Mouse (Mus musculus) adipocyte (in vitro differentiated cells): Measurements from ENCODE around the gene Bcar1.

Source experiments
- DNase-seq: peaks from one replicate; pipeline ENCODE4 v3.0.0-alpha.2; 2016; ENCODE audit warnings: low spot score

Bcar1 gene

DNA sequence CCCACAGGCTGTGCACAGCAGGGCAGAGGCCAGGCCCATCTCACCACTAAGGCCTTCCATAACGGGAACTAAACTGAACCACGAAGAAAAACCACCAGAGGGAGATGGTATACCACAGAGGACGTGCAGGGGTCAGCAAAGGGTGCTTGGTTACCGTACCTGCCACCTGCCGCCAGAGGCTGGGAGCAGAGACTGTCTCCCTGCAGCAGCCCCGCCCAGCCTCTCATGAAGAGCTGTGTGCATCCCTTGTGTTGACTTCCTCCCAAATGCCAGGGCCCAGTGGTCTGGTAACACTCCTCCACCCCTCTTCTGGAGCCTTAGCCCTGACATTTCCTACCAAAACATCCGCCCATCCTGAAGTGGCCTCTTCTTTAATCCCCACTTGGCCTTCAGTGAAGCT lies 4.0 kb downstream of the Bcar1 start:
- no peak for DNase-seq

DNA sequence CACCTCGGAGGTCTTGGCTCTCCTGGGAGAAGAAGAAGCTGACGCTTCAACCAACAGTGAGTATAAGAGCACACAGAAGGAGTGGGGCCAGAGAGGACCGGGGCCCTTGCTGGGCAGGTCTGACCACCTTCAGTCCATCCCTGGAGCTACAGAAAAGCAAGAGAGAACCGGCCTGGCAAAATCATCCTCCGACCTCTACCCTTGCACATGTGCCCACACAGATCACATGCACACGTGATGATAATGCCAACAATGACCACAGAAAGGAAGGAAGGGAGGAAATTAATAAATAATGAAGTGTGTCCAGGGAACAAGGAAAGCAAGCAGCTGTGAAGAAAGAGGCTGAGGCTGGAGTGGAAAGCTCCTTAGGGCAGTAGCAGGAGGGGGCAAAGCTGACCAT lies 4.7 kb downstream of the Bcar1 start:
- DNase-seq: no peak

GRCm38 (mm10) chr8:111736321-111736720 lies 7.3 kb downstream of the Bcar1 start:
- no peak for DNase-seq

- DNase-seq: no peak
Measured at GRCm38 (mm10) chr8:111735791-111736190, 7.8 kb downstream of the Bcar1 start.

DNA sequence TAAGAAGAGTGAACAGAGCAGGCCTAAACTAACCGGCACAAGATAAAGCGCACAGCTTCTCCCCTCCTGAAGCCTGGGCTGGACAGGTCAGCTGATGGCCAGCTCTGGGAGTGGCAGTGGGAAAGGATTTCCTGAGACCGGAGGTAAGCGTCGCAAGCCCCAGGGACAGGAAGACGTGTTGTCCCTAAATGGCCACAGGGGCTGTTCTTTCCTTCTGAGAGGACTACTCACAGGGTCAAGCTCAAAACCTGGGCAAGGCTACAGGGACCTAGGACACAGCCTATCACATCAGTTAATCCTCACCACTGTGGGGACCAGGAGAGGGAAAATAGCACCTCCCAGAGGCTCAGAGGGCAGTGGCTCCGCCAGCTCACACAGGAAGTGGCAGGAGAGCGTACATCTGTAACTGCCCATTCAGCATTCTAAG lies 8.3 kb downstream of the Bcar1 start:
- no peak for DNase-seq

GRCm38 (mm10) chr8:111734244-111734960 lies 9.2 kb downstream of the Bcar1 start:
- no peak for DNase-seq

DNA sequence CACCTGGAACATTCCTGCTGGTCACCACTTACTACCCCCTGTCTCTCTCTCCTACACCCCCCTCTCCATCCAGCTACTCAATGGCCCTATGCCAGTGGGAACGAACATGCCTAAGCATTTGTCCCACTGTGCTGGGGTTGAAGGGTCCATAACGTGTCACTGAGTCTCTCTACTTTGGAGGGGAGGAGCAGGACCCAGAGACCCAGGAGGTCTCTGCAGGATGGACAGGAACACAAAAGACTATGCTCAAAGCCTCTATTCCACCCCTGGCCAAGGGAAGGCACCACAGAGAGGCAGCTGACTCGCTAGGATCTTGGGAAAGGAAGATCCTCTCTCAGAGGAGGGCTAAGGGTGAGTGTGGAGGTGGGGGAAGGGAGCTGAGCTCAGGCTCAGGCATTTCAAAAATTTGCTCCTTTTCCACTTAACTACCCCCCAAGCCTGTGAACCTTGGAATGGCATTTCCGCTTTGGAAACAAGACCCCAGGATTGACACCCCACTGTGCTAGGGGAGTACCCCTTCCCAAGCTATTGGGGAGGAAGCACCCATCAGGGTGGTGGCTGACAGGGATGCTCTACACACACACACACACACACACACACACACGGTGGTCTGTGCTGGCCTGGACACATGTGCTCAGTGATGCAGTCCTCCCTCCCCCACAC lies 9.9 kb downstream of the Bcar1 start:
- DNase-seq: no peak

GRCm38 (mm10) chr8:111732406-111733085 lies 11.1 kb downstream of the Bcar1 start:
- peak; percentile 78 for DNase-seq

DNA sequence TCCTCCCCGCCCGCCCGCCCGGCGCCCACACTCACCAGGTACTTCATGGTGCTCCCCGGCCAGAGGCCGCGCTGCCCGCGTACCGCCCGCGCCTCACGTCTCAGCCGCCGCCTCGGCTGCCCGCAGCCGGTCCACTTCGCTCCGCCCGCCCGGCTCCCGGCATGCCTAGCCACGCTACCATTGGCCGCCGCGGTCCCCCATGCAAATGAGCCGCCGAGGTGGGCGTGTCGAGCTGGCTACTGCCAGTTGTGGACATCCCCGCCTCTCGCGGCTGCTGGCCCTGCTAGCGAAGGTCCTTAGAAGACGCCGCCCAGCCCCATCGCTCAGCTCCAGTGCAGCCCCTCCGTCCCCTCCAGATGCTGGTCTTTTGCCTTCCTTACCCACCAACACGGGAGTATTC lies 11.6 kb downstream of the Bcar1 start:
- DNase-seq: peak; percentile 94

DNA sequence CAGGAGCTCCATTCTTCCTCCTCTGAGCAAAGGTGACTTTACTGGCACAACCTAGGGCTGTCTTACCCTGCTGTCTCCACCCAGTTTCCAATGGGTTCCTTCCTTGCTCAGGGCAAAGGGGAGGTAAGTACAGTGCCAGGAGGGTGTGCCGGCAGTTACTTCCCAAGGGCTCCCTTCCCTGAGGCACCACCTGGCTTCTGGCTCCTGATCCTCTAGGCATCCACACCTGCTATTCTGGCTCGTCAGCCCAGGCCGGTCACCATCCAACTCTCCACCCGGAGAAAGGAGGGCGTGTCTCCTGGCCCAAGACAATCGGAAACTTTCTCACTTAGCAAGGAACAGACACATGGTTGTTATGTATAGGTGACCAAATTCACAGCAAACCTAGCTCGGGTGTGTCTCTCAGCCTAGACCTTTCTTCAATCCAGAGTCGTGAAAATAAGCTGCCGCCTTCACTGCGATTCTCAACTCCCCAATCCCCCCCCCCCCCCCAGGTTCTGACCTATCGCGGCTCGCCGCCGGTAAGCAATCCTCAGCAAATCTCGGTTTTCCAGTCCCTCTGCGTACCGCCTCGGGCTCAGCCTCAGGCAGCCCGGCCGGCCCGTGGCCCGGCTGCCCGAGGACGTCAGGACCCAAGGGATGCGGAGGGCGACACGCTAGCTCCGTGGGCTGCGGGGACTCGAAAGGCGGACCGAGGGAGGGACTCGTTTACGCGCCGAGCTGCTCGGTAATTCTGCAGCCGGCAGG lies 12.2 kb downstream of the Bcar1 start:
- DNase-seq: peak; percentile 53

DNA sequence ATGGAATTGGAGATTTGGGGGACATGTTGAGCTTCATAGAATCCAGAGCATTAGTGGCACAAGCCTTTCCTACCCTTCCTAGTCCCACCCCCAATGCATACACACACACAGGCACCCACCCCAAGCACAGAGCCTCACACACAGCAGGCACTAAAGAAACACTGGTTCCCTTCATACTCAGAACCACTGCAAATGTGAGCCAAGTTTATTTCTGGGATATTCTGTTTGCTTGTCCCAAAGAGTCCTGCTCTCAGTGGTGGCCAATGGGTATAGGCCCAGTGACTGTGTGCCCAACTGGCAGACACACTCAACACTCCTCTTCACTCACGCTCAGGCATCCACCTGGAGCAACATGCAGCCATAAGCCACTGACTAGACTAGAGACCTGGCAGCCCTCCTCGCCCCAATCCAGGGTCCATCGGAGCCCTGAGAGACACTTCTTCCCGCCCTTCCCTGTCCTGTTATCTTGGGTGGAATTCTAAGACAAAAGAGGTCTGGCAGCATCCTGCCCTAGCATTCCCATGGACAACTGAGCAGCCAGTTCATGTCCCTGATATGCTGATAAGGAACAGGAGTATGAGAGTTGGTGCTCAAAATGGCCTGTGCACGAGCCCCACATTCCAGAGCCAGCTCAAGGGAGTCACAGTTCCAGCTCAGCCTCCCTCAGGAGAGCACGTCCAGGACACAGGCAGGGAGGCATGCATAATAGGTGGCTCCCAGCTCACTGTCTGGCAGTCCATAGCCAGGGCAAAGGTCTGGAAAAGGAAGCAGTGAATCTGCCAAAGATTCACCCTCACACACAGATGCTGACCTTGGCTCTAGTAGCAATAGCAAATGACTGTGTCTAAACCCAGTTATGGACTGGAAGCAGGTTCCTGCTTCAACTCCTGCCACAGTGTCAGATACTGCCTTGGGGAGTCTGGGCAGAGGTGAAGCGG lies 14.1 kb downstream of the Bcar1 start:
- DNase-seq: peak; percentile 71

- DNase-seq: no peak
Measured at GRCm38 (mm10) chr8:111728481-111728880, 15.1 kb downstream of the Bcar1 start.

- DNase-seq: no peak
Measured at GRCm38 (mm10) chr8:111727553-111727952, 16.1 kb downstream of the Bcar1 start.

DNA sequence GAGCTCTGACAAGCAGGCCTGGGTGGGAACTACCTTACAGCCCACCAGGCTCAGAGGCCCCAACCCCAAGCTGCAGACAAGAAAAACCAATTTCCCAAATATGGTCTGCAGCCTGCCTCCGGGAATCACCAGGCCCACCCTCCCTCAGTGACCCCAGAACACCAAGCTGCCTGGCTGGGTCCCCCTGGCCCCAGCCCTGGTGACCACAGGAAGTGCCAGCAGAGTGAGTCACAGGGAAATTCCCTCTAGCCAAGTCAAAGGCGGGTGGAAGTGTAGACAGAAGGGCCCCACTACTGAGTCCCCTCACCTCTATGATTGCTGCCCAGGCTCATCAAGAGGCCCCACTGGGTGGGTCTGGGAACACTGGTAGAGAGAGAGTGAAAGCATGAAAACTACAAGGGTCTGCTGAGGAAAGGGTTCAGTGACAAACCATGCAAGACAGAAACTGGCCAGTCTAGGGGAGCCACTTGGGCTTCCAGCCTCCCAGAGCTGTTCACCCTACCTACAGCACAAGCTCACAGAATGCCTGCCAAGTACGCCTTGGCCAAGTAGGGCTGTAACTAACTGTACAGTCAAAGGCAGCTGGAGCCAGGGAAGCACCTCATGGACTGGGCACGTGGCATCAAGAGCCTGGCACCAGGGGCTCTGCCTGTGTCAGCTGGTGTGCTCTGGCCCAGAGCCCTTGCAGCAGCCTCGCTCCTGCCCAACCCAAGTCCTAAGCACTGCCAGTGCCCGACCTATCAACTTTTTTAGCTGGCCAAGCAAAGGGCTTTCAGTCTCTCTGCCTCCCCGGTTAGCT lies 17.3 kb downstream of the Bcar1 start:
- DNase-seq: peak; percentile 96

DNA sequence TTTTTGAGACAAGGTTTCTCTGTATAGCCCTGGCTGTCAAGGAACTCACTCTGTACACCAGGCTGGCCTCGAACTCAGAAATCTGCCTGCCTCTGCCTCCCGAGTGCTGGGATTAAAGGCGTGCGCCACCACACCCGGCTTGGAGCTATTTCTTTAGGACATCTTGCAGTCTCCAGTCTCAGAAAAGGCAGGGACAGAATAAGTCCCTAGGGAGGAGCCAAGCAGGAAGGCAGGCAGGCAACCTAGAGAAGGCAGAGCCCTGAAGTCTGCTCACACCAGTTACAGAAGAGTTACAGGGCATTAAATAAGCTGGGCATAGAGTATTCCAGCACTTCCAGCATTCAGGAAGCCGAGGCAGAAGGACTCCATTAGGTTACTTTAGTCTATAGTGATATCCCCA lies 18.3 kb downstream of the Bcar1 start:
- no peak for DNase-seq

GRCm38 (mm10) chr8:111720115-111720544 lies 23.5 kb downstream of the Bcar1 start:
- DNase-seq: no peak

DNA sequence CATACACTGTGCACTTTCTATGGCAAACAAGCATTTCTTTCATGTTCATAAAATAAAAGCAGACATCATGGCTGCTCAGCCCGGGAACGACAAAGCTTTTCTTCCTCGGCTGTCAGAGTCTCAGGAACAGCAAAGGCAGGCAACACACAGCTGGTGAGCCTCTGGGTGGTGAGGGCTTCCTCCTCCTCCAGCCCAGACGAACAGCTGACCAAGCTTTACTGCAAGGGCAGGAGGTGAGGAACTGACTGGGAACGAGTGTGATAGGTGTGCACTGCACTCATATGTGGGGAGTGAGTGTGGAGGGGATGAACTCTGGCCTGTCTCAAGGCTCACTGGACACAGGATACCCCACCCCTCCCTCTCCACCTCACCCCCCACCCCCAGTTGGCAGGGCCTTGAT lies 24.7 kb downstream of the Bcar1 start:
- no peak for DNase-seq

DNA sequence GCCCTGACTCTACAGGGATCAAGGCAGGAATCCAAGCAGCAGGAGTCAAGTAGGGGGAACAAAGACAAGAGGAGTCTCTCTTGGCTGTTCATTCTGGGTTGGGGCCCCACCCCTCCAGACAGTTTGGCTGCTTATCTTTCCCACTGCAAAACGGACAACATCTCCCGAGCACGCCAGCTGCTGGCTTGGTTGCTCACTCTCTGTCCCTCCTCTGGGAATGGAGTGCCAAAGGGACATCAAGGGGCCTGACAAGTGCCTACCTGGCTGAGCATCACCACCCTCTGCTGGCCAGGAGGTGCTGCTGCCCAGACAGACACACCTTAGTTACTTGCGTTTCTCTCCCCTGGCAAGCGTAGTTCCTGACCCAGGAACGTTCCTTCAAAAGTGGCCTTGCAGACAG lies 25.7 kb downstream of the Bcar1 start:
- no peak for DNase-seq

GRCm38 (mm10) chr8:111717488-111717792 lies 26.2 kb downstream of the Bcar1 start:
- no peak for DNase-seq

DNA sequence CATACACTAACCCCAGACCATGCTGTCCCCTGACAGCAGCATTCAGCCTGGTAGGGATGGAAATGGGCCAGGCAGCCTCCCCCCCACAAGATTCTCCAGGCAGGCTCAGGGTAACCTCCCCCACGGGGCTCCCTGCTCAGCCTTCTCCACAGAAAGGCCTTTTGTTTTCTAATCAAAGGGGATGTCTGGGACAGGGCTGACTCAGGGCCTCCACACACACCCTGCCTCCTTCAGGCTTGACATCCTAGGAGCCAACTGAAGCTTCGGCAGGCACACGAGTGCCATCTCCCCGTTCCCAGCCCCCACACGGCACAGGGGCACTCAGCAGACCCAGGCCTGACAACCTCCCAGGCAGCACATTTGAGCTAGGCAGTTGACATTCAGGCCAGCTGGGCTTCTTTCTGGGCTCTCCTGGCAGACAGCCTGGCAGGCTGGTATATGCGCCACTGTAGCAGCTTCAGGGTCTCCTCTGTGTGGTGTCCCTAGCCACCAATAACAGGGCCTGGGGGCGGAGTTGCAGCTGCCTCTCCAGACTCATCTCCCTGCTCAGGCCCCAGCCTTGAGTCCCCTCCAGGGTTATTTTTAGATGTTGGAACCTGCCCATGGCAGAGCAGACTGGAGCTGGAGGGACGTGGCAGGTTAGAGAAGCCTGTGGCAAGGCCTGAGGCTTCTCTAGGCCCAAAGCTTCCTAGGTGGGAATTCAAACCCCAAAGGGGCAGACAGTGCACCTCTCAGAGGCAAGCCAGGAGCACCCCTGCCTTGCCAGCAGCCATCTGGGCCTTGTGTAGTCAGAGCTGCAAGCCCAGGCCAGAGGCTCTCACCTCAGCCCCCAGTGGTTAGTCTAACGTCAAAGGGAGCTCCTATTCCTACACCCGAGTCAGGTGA lies 26.8 kb downstream of the Bcar1 start:
- DNase-seq: peak; percentile 82
